Mouse (Mus musculus): ENCODE data around the gene Zfp956. TPM values are rescaled to one million over a fixed set of nuclear protein-coding genes. Genes with fewer than 3 reads are reported as not detected.

The Zfp956 gene
- 1 to 10 TPM; 5.2 to 7.6 TPM for total RNA-seq (2021)
- long read RNA-seq, experiment 1, partial matches to known transcripts: 0 of 4 reads
- long read RNA-seq, experiment 1, other reads (novel, unspliced or antisense): 2 of 4 reads
- long read RNA-seq, experiment 2, transcript Zfp956-201 (5 exons, 2,761 nt): major isoform, 6 of 7 reads
- long read RNA-seq, experiment 2, partial matches to known transcripts: 0 of 7 reads
- long read RNA-seq, experiment 2, other reads (novel, unspliced or antisense): 1 of 7 reads

GRCm38 (mm10) chr6:47953191-47953726 lies at the start of gene Zfp956:
Zfp956 (plus strand) TSS chr6:47953390.
- H3K4me3 ChIP-seq: peak within 1 kb of the TSS; percentile 94
- peak within 1 kb of the TSS; percentile 88 for H3K27ac ChIP-seq
- peak; percentile 96 for DNase-seq
- peak; percentile 18; the same call in 1 of the 2 replicates for TF ChIP-seq CTCF (IDR thresholded peaks at IDR 0.05)
- intact Hi-C loops (cut with DNase I): no loop called here

- intact Hi-C loops (cut with DNase I): no loop called here
- TF ChIP-seq CTCF (IDR thresholded peaks at IDR 0.05): no peak
- DNase-seq: no peak
- Histone ChIP-seq H3K4me3 (no peak overlapping the region), H3K27ac (no peak overlapping the region)
Measured at GRCm38 (mm10) chr6:47903587-47903986, 49.6 kb upstream of the Zfp956 start.

- no peak for TF ChIP-seq CTCF (IDR thresholded peaks at IDR 0.05)
- intact Hi-C loops (cut with DNase I): no loop called here
Measured at GRCm38 (mm10) chr6:47904361-47904760, 48.8 kb upstream of the Zfp956 start.

GRCm38 (mm10) chr6:47904917-47905695 lies 48.1 kb upstream of the Zfp956 start:
- no peak for DNase-seq
- Histone ChIP-seq H3K27ac (no peak overlapping the region), H3K4me3 (no peak overlapping the region)
- intact Hi-C loops (cut with DNase I): no loop called here
- no peak for TF ChIP-seq CTCF (IDR thresholded peaks at IDR 0.05)

More at GRCm38 (mm10) chr6:47904361-47904760, 48.8 kb upstream of the Zfp956 start:
- Histone ChIP-seq H3K4me3 (no peak overlapping the region), H3K27ac (no peak overlapping the region)
- no peak for DNase-seq

GRCm38 (mm10) chr6:47906326-47906725 lies 46.9 kb upstream of the Zfp956 start:
- DNase-seq: no peak
- intact Hi-C loops (cut with DNase I): no loop called here
- no peak overlapping the region for H3K27ac ChIP-seq
- TF ChIP-seq CTCF (IDR thresholded peaks at IDR 0.05): no peak
- no peak overlapping the region for H3K4me3 ChIP-seq

- H3K4me3 ChIP-seq: no peak overlapping the region
- intact Hi-C loops (cut with DNase I): no loop called here
- no peak for DNase-seq
- no peak for TF ChIP-seq CTCF (IDR thresholded peaks at IDR 0.05)
- no peak overlapping the region for H3K27ac ChIP-seq
Measured at GRCm38 (mm10) chr6:47909007-47909406, 44.2 kb upstream of the Zfp956 start.

- no peak for DNase-seq
- no peak for TF ChIP-seq CTCF (IDR thresholded peaks at IDR 0.05)
- intact Hi-C loops (cut with DNase I): no loop called here
- Histone ChIP-seq H3K27ac (no peak overlapping the region), H3K4me3 (no peak overlapping the region)
Measured at GRCm38 (mm10) chr6:47911650-47912049, 41.5 kb upstream of the Zfp956 start.

- DNase-seq: no peak
- no peak overlapping the region for H3K27ac ChIP-seq
- intact Hi-C loops (cut with DNase I): no loop called here
- no peak for TF ChIP-seq CTCF (IDR thresholded peaks at IDR 0.05)
- no peak overlapping the region for H3K4me3 ChIP-seq
Measured at GRCm38 (mm10) chr6:47912991-47913390, 40.2 kb upstream of the Zfp956 start.

GRCm38 (mm10) chr6:47917051-47917450 lies 36.1 kb upstream of the Zfp956 start:
- Histone ChIP-seq H3K27ac (no peak overlapping the region), H3K4me3 (no peak overlapping the region)
- intact Hi-C loops (cut with DNase I): no loop called here
- DNase-seq: no peak
- TF ChIP-seq CTCF (IDR thresholded peaks at IDR 0.05): no peak

- TF ChIP-seq CTCF (IDR thresholded peaks at IDR 0.05): no peak
- Histone ChIP-seq H3K27ac (no peak overlapping the region), H3K4me3 (no peak overlapping the region)
- no peak for DNase-seq
- intact Hi-C loops (cut with DNase I): no loop called here
Measured at GRCm38 (mm10) chr6:47918768-47919274, 34.4 kb upstream of the Zfp956 start.

- DNase-seq: no peak
- intact Hi-C loops (cut with DNase I): no loop called here
Measured at GRCm38 (mm10) chr6:47919646-47920446, 33.3 kb upstream of the Zfp956 start.

More at GRCm38 (mm10) chr6:47919646-47920446, 33.3 kb upstream of the Zfp956 start:
- Histone ChIP-seq H3K27ac (peak overlapping the region; percentile 98), H3K4me3 (peak overlapping the region; percentile 78)
- no peak for TF ChIP-seq CTCF (IDR thresholded peaks at IDR 0.05)
